Mouse (Mus musculus): ENCODE data around the gene Fgr.

DNA sequence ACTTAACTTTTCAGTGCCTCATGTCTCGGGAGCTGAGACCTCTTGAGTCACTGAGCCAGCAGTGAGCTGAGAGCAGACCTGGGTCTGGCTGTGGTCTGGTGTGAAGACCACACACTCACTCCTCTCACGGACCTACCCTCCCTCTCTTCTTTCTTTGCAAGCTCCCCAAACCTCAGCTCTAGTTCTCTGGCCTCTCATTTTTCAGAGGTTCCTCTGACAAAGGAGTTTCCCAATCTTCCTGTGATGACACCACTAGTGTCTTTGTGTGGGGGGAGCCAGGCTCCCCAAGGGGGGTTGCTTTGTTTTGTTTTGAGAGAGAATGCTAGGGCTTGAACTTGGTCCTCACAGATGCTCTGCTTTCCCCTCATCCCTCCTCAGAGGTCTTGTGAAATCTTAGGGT, 22.9 kb upstream of the Fgr start:
- TF ChIP-seq GATA1 (IDR thresholded peaks at IDR 0.05; ENCODE audit: low read length) (no peak), TAL1 (IDR thresholded peaks at IDR 0.05; ENCODE audit: low read length) (no peak)

Data from erythroblast, embryonic 14.5 days (primary cell).